Comparison of ENCODE assay signal across 28 mouse cellular contexts in the genomic region with DNA sequence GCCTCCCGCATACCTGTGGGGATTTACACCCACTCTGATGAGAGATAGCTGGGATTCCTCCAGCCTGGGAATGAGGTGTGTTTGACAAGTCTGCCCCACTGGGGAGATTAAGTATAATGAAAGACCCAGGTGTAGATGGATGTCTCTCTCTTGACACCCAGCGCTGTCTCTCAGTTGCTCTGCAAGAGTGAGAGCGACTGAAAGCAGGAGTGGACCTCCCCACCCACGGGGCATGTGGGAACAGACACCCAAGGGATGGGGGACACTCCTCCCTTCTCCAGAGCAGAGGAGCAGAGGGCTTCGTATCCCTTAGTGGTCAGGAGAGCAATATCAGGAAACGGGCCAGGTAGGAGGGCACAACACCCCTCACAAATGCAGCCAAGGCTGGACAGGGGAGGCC. TPM values are rescaled to one million over a fixed set of nuclear protein-coding genes. Genes with fewer than 3 reads are reported as not detected.
DNase-seq lines count a peak whose midpoint lies in the region; ATAC-seq and TF ChIP-seq lines count a peak whose summit lies in the region.
"Had no signal": no experiment of that assay in that cellular context is flagged by ENCODE, and none has a peak within 500 bp of the region (broad histone marks: within the 10 kb centered on the region; RNA-seq: fewer than 3 reads in every experiment).

No protein-coding gene starts in this region.

- no peaks in the 10 kb centered on the region for H3K36me3 ChIP-seq in heart, embryonic 16.5 days (ENCODE audit: control insufficient read depth, insufficient read depth)
- peaks cover 0 to 10% of the 10 kb centered on the region in 2 experiments for H3K36me3 ChIP-seq in CH12.LX (replicated peaks in 1 of 2; ENCODE audit: control insufficient read depth in 1 of 2, insufficient read depth in 1 of 2, low read length in 1 of 2)
- H3K36me3 ChIP-seq in embryonic facial prominence, embryonic 14.5 days (ENCODE audit: control insufficient read depth, insufficient read depth, low read length) = no peaks in the 10 kb centered on the region
- H3K36me3 ChIP-seq: hindbrain, embryonic 12.5 days; limb, embryonic 15.5 days; liver, embryonic 13.5 days; neural tube, embryonic 13.5 days had no signal

- in situ Hi-C loops in CH12.LX (cut with MboI; ENCODE audit: low pct_ligation_motif_present, low pct_unique_long_range_greater_than_20kb, low sequenced_read_pairs) = no loop called here

- TF ChIP-seq EP300 in CH12.LX (IDR thresholded peaks at IDR 0.05; ENCODE audit: low read length) = no peak

- peak; percentile 91 for DNase-seq in heart, adult 11 months
- no peak for DNase-seq in heart, adult 8-10 months (ENCODE audit: low spot score)
- DNase-seq in heart, adult 18-20 months = no peak
- no peak for DNase-seq in CH12.LX (ENCODE audit: extremely low read depth)
- peak; percentile 72 for DNase-seq in embryonic facial prominence, embryonic 14.5 days (ENCODE audit: low spot score)
- DNase-seq in embryo, embryonic 10 days (ENCODE audit: low spot score) = no peak
- DNase-seq: adrenal gland, postnatal 14 days; cerebellum, adult 18-20 months; cerebellum, postnatal 10 days; forebrain, postnatal 0 days; gastrocnemius, postnatal 14 days; kidney, adult 9 months; kidney, postnatal 10 days; layer of hippocampus, postnatal 36 days; left cerebral cortex, postnatal 4 days; liver, embryonic 13.5 days; lung, adult 18-20 months; lung, postnatal 14 days had no signal

- peak overlapping the region; percentile 47; the same call in 1 of the 2 replicates for H3K27ac ChIP-seq in heart, embryonic 16.5 days (ENCODE audit: low read length)
- peak overlapping the region; percentile 86 for H3K27ac ChIP-seq in CH12.LX (ENCODE audit: insufficient read depth, low read depth)
- H3K27ac ChIP-seq in embryonic facial prominence, embryonic 14.5 days (replicated peaks; ENCODE audit: low read depth, low read length) = no peak overlapping the region
- H3K27ac ChIP-seq: hindbrain, embryonic 12.5 days; liver, embryonic 13.5 days; neural tube, embryonic 13.5 days had no signal

- H3K9me3 ChIP-seq in heart, embryonic 16.5 days (replicated peaks; ENCODE audit: control insufficient read depth, low read length) = no peaks in the 10 kb centered on the region
- H3K9me3 ChIP-seq in CH12.LX (replicated peaks; ENCODE audit: low read length) = peaks cover 5% of the 10 kb centered on the region
- H3K9me3 ChIP-seq in embryonic facial prominence, embryonic 14.5 days (ENCODE audit: control insufficient read depth, low read length) = no peaks in the 10 kb centered on the region
- H3K9me3 ChIP-seq: hindbrain, embryonic 12.5 days; limb, embryonic 15.5 days; liver, embryonic 13.5 days; neural tube, embryonic 13.5 days had no signal

- TF ChIP-seq CTCF in CH12.LX (conservative IDR thresholded peaks at IDR 0.05 in 1 of 2, IDR thresholded peaks at IDR 0.05 in 1 of 2; ENCODE audit: low read depth in 2 of 2, low read length in 2 of 2) = no peak

- peaks cover 14% of the 10 kb centered on the region for H3K79me2 ChIP-seq in CH12.LX (replicated peaks; ENCODE audit: control insufficient read depth, extremely low read depth, insufficient read depth, poor library complexity, severe bottlenecking)

- no peak overlapping the region for H3K4me2 ChIP-seq in heart, embryonic 16.5 days (ENCODE audit: low read depth, low read length)
- H3K4me2 ChIP-seq in CH12.LX (ENCODE audit: insufficient read depth, low read depth, poor library complexity, severe bottlenecking) = peak overlapping the region; percentile 27; the same call in 1 of the 2 replicates
- H3K4me2 ChIP-seq in embryonic facial prominence, embryonic 14.5 days (ENCODE audit: low read depth, low read length) = no peak overlapping the region
- H3K4me2 ChIP-seq: hindbrain, embryonic 12.5 days; limb, embryonic 15.5 days; liver, embryonic 13.5 days; neural tube, embryonic 13.5 days had no signal

- TF ChIP-seq POLR2A in CH12.LX (IDR thresholded peaks at IDR 0.05; ENCODE audit: low read depth, low read length) = no peak

- H3K4me3 ChIP-seq in heart, embryonic 16.5 days (ENCODE audit: low read length) = no peak overlapping the region
- no peak overlapping the region for H3K4me3 ChIP-seq in CH12.LX (replicated peaks in 1 of 3; ENCODE audit: low read depth in 2 of 3, low read length in 2 of 3, poor library complexity in 1 of 3)
- H3K4me3 ChIP-seq in embryonic facial prominence, embryonic 14.5 days (ENCODE audit: low read depth, low read length) = no peak overlapping the region
- H3K4me3 ChIP-seq: hindbrain, embryonic 12.5 days; limb, embryonic 15.5 days; liver, embryonic 13.5 days; neural tube, embryonic 13.5 days had no signal

- no peaks in the 10 kb centered on the region for H3K27me3 ChIP-seq in heart, embryonic 16.5 days (ENCODE audit: control insufficient read depth, insufficient read depth, low read length)
- H3K27me3 ChIP-seq in CH12.LX (replicated peaks) = no peaks in the 10 kb centered on the region
- H3K27me3 ChIP-seq in embryonic facial prominence, embryonic 14.5 days (replicated peaks; ENCODE audit: control insufficient read depth, insufficient read depth, low read length) = no peaks in the 10 kb centered on the region
- H3K27me3 ChIP-seq: hindbrain, embryonic 12.5 days; limb, embryonic 15.5 days; liver, embryonic 13.5 days; neural tube, embryonic 13.5 days had no signal

- peaks cover 40% of the 10 kb centered on the region for H3K4me1 ChIP-seq in heart, embryonic 16.5 days (ENCODE audit: control insufficient read depth, insufficient read depth, low read length)
- H3K4me1 ChIP-seq in CH12.LX (ENCODE audit: control insufficient read depth in 1 of 2, insufficient read depth in 2 of 2) = peaks cover 30 to 70% of the 10 kb centered on the region in 2 experiments
- peaks cover 14% of the 10 kb centered on the region; the same call in 1 of the 2 replicates for H3K4me1 ChIP-seq in embryonic facial prominence, embryonic 14.5 days (ENCODE audit: control insufficient read depth, insufficient read depth, low read length)

- no peak overlapping the region for H3K9ac ChIP-seq in heart, embryonic 16.5 days (ENCODE audit: low read length)
- peak overlapping the region; percentile 5; the same call in 1 of the 2 replicates for H3K9ac ChIP-seq in CH12.LX (ENCODE audit: insufficient read depth, low read depth)
- H3K9ac ChIP-seq in embryonic facial prominence, embryonic 14.5 days (ENCODE audit: low read depth, low read length) = no peak overlapping the region
- H3K9ac ChIP-seq: forebrain, postnatal 0 days; hindbrain, embryonic 12.5 days; limb, embryonic 15.5 days; liver, embryonic 13.5 days; neural tube, embryonic 13.5 days had no signal

- dilution Hi-C loops in CH12.LX (cut with MboI; ENCODE audit: extremely low pct_ligation_motif_present, extremely low pct_unique_long_range_greater_than_20kb, low sequenced_read_pairs) = no loop called here

- no peak for ATAC-seq in heart, embryonic 16.5 days (replicated peaks; ENCODE audit: extremely low read depth, insufficient read depth, low FRiP score)
- ATAC-seq in embryonic facial prominence, embryonic 14.5 days (ENCODE audit: low read depth) = peak; percentile 37; the same call in 1 of the 2 replicates
- ATAC-seq: forebrain, postnatal 0 days; intestine, postnatal 0 days had no signal

- WGBS in heart, embryonic 16.5 days = 55% methylated on average over 6 of the region's 6 CpGs
- 54% methylated on average over 6 of the region's 6 CpGs for WGBS in embryonic facial prominence, embryonic 14.5 days

- TF ChIP-seq RAD21 in CH12.LX (IDR thresholded peaks at IDR 0.05; ENCODE audit: low read depth, low read length) = no peak

TF ChIP-seq in CH12.LX, 34 proteins besides CTCF, POLR2A, EP300 and RAD21:
- TF ChIP-seq GABPA (IDR thresholded peaks at IDR 0.05; ENCODE audit: insufficient replicate concordance, low read depth, low read length) = no peak
- TF ChIP-seq E2F4 (IDR thresholded peaks at IDR 0.05; ENCODE audit: insufficient replicate concordance, low read depth, low read length) = no peak
- no peak for TF ChIP-seq UBTF (IDR thresholded peaks at IDR 0.05; ENCODE audit: low read depth, low read length)
- no peak for TF ChIP-seq SMC3 (IDR thresholded peaks at IDR 0.05; ENCODE audit: low read depth, low read length)
- TF ChIP-seq ZC3H11A (IDR thresholded peaks at IDR 0.05; ENCODE audit: low read depth, low read length) = no peak
- no peak for TF ChIP-seq TCF12 (IDR thresholded peaks at IDR 0.05; ENCODE audit: low read depth, low read length)
- TF ChIP-seq ZMIZ1 (IDR thresholded peaks at IDR 0.05; ENCODE audit: low read depth, low read length) = no peak
- TF ChIP-seq PAX5 (IDR thresholded peaks at IDR 0.05; ENCODE audit: low read length) = no peak
- TF ChIP-seq MXI1 (IDR thresholded peaks at IDR 0.05; ENCODE audit: low read depth, low read length) = no peak
- no peak for TF ChIP-seq SIN3A (IDR thresholded peaks at IDR 0.05; ENCODE audit: low read length)
- no peak for TF ChIP-seq IRF4 (IDR thresholded peaks at IDR 0.05; ENCODE audit: low read depth, low read length)
- no peak for TF ChIP-seq NELFE (IDR thresholded peaks at IDR 0.05; ENCODE audit: low read depth, low read length)
- TF ChIP-seq JUN (IDR thresholded peaks at IDR 0.05; ENCODE audit: insufficient read depth, low read depth, low read length) = no peak
- TF ChIP-seq USF2 (conservative IDR thresholded peaks at IDR 0.05; ENCODE audit: low read depth, low read length) = no peak
- no peak for TF ChIP-seq TBP (conservative IDR thresholded peaks at IDR 0.05; ENCODE audit: low read depth, low read length)
- TF ChIP-seq ZNF384 (IDR thresholded peaks at IDR 0.05; ENCODE audit: low read depth, low read length) = no peak
- TF ChIP-seq CHD2 (IDR thresholded peaks at IDR 0.05; ENCODE audit: low read length) = no peak
- no peak for TF ChIP-seq POLR2AphosphoS2 (IDR thresholded peaks at IDR 0.05; ENCODE audit: low read depth, low read length)
- TF ChIP-seq MYC (IDR thresholded peaks at IDR 0.05; ENCODE audit: low read depth, low read length) = no peak
- no peak for TF ChIP-seq MAFK (IDR thresholded peaks at IDR 0.05; ENCODE audit: insufficient replicate concordance, low read length)

RNA-seq across cellular contexts. Expression of a gene that starts 14.9 kb away (rescaled TPM):
- not detected for total RNA-seq in heart, adult 8-10 months (2022)
- polyA plus RNA-seq in heart, embryonic 16.5 days (2015; fragmentation: Nextera tagmentation; extraction: Ambion mirVana) = 0.25 TPM in 1 of 2 replicates, not detected in the other
- total RNA-seq in heart, adult 18-20 months (2021) = not detected
- 4.6 and 6.5 TPM in 2 replicates for total RNA-seq in CH12.LX (2012; rRNA removed)
- total RNA-seq in CH12.LX (2014; rRNA removed) = not detected in 2 replicates
- 0.97 and 1.1 TPM in 2 replicates for polyA plus RNA-seq in CH12.LX (2012; ENCODE audit: insufficient read length, low read depth)
- 0.61 and 0.69 TPM in 2 replicates for polyA plus RNA-seq in embryonic facial prominence, embryonic 14.5 days (2014; fragmentation: Nextera tagmentation; extraction: Ambion mirVana)
- total RNA-seq: adrenal gland, postnatal 14 days; common myeloid progenitor, adult 5-6 weeks; forebrain, postnatal 0 days; gastrocnemius, postnatal 14 days; granulocyte monocyte progenitor cell, adult 5-6 weeks; left cerebral cortex, postnatal 4 days had no signal
- polyA plus RNA-seq: forebrain, embryonic 11.5 days; forebrain, postnatal 0 days; heart, postnatal 0 days; hindbrain, embryonic 12.5 days; intestine, postnatal 0 days; large intestine, adult 2 months; liver, embryonic 13.5 days; neural tube, embryonic 13.5 days had no signal

Comparison
In these comparisons a context has a peak if more than half of its experiments do, and no peak if none do; other contexts are left out.
1. DNase-seq: peak in heart, adult 11 months (single experiment) and embryonic facial prominence, embryonic 14.5 days (single experiment); none in heart, adult 8-10 months (single experiment), heart, adult 18-20 months (0 of 2), CH12.LX (single experiment) and embryo, embryonic 10 days (single experiment).